Mouse (Mus musculus) embryonic fibroblast, embryonic 13.5 days (primary cell): ENCODE results near the gene Kcnip1.

Experiments
- CTCF ChIP-seq: IDR thresholded peaks from 2 replicates; pipeline ENCODE4 v1.5.1; 2011; ENCODE audit warnings: mild to moderate bottlenecking, control low read depth, low read length, moderate library complexity, borderline replicate concordance; ENCODE audit not compliant: insufficient read depth
- POLR2A ChIP-seq: IDR thresholded peaks from 2 replicates; pipeline ENCODE4 v1.6.1; 2011; ENCODE audit warnings: low read depth, mild to moderate bottlenecking, control low read depth, low read length, moderate library complexity

GRCm38 (mm10) chr11:33818861-33819503 is 174.0 kb downstream of the Kcnip1 start:
- no peak for TF ChIP-seq CTCF
- TF ChIP-seq POLR2A: no peak
